Mouse (Mus musculus) ES-E14 (cell line): ENCODE data around the gene Psd4.

Source experiments
- CHD2 ChIP-seq: IDR thresholded peaks from 2 replicates; pipeline ENCODE4 v1.6.1; 2014; ENCODE audit warnings: mild to moderate bottlenecking, low read depth, low read length, inconsistent platforms
- HCFC1 ChIP-seq: IDR thresholded peaks from 2 replicates; pipeline ENCODE4 v1.6.1; 2012; ENCODE audit warnings: low read length, inconsistent platforms, borderline replicate concordance; ENCODE audit not compliant: insufficient read depth
- ZC3H11A ChIP-seq: IDR thresholded peaks from 2 replicates; pipeline ENCODE4 v1.6.1; 2012; ENCODE audit warnings: low read depth, mild to moderate bottlenecking, inconsistent platforms, low read length, borderline replicate concordance

DNA sequence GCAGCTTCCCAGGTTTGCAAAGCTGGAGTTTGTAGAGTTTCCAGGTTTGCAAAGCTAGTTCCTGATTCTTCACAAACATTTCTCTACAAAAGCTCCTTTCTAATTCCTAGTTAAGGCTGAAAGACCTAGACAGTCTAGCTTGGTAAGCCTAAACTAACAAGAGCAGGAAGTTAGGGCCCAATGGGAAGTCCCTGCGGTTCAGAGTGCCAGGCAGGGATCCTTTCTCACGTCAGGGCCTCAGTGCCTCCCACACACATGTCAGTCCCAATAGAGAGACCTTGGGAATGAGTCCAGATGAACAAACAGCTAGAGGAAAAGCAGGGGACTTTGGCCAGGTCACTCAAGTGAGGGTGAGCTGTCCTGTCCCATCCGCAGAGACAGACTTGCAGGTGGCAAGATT is 32.0 kb upstream of the Psd4 start:
- no peak for TF ChIP-seq HCFC1
- TF ChIP-seq ZC3H11A, result no peak
- TF ChIP-seq CHD2, result no peak
